Mouse (Mus musculus) ES-E14 (cell line): ENCODE measurements at regions not wholly inside any gene's neighbourhood (a gene's known extent, or its start where the extent isn't known, plus 50 kb on each side); places are given as distances from the start of the nearest gene placed in this dataset.

Experiments used
- CHD2 ChIP-seq: IDR thresholded peaks from 2 replicates; pipeline ENCODE4 v1.6.1; 2014; ENCODE audit warnings: mild to moderate bottlenecking, low read depth, low read length, inconsistent platforms
- HCFC1 ChIP-seq: IDR thresholded peaks from 2 replicates; pipeline ENCODE4 v1.6.1; 2012; ENCODE audit warnings: low read length, inconsistent platforms, borderline replicate concordance; ENCODE audit not compliant: insufficient read depth
- MAFK ChIP-seq: IDR thresholded peaks from 2 replicates; pipeline ENCODE4 v1.6.1; 2014; ENCODE audit warnings: mild to moderate bottlenecking, low read depth, low read length, inconsistent platforms; ENCODE audit not compliant: insufficient read depth

DNA sequence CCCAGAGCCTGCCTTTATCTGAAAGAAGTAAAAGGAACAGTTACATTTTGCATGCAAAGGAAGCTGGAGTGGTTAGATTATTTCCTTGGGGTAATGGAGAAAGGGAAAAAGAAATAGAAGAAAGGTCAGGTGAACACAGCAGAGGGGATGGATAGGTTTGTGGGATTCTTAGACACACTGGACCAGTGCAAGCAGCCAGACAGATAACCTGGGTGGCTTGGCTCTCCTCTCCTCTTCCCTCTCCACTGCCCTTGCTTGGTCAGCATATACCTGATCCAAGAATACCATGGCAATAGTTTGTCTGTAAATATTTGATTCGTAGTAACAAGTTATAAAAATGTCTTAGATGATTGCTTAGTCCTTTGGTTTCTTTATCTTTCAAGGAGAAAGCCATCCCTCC lies 59.9 kb upstream of the Slc30a5 start:
- TF ChIP-seq CHD2 (no peak), HCFC1 (no peak), MAFK (no peak)
